Mouse (Mus musculus): ENCODE data around the gene Ergic3. TPM values are rescaled to one million over a fixed set of nuclear protein-coding genes. Genes with fewer than 3 reads are reported as not detected.
A peak's percentile ranks its signal among the peaks of the same experiment; 100 is the strongest.

Ergic3 gene
- total RNA-seq, 2 experiments from 2014 or later: 100 to 160 TPM

GRCm38 (mm10) chr2:156052816-156053215 is 45.0 kb downstream of the Ergic3 start, which contains the start of gene Fer1l4:
Gene Fer1l4, minus strand, starts transcription at chr2:156052947.
- no peak for ATAC-seq (replicated peaks; ENCODE audit: low FRiP score, low TSS enrichment, poor library complexity, severe bottlenecking)

DNA sequence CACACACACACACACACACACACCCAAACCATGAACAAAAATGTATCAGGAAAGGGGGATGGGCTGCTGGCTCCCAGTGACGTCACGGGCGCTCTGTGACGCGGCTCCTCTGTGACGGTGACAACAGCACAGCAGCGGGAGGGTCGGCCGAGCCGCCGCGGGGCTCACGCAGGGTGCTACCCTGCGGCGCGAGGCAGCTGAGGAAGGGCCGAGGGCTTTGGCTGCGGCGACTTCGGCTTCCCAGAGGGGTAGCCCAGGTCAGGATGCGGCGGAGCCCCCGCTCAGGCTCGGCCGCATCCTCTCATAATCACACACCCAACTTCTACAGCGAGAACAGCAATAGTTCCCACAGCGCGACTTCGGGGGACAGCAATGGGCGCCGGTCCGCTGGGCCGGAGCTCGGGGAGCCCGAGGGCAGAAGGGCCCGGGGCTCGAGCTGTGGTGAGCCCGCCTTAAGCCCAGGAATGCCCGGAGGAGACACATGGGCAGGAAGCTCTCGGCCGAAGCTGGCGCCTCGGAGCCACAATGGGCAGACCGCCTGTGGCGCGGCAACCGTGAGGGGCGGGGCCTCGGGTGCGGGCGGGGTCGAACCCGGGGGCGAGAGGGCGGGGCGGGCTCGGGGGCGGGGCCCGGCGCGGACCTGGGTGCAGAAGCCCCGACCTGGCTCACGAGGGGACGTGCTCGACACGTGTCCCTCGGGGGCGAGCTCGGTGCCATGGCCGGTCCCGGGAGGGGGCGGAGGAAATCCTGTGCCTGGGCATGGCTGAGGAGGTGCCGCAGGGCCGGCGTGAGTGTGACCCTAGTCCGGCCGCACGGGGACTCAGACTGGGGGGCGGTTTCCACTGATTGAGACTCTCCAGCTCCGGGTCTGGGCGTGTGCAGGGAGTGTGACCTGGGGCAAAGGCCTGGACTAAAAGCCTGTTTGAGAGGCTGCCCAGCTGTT is 57.5 kb downstream of the Ergic3 start, which contains the start of gene Spag4:
Gene Spag4 (plus strand): TSS at position 77 of the 943 bp plus-strand sequence.
- peak; percentile 72 for ATAC-seq (replicated peaks; ENCODE audit: low FRiP score, low TSS enrichment, poor library complexity, severe bottlenecking)

- no peak for ATAC-seq (replicated peaks; ENCODE audit: low FRiP score, low TSS enrichment, poor library complexity, severe bottlenecking)
These were observed 58.3 kb downstream of the Ergic3 start for GRCm38 (mm10) chr2:156066126-156066525.

Other genes starting within 250 kb of the Ergic3 start
- gene Mmp24, start 232.7 kb upstream of the Ergic3 start, total RNA-seq (2014; fragmentation: Nextera tagmentation): not detected in 2 replicates
- gene Mmp24, start 232.7 kb upstream of the Ergic3 start, total RNA-seq (2017): 0.05 TPM in 1 of 2 replicates, not detected in the other
- 9.0 and 9.9 TPM in 2 replicates for gene BC029722, start 188.6 kb upstream of the Ergic3 start, total RNA-seq (2014; fragmentation: Nextera tagmentation)
- 4.4 and 10.3 TPM in 2 replicates for gene BC029722, start 188.6 kb upstream of the Ergic3 start, total RNA-seq (2017)
- gene Eif6, start 181.1 kb upstream of the Ergic3 start, total RNA-seq (2014; fragmentation: Nextera tagmentation): 234 and 280 TPM in 2 replicates
- gene Eif6, start 181.1 kb upstream of the Ergic3 start, total RNA-seq (2017): 50.6 and 110 TPM in 2 replicates
- gene Fam83c, start 173.2 kb upstream of the Ergic3 start, total RNA-seq (2014; fragmentation: Nextera tagmentation): not detected in 2 replicates
- gene Fam83c, start 173.2 kb upstream of the Ergic3 start, total RNA-seq (2017): not detected in 2 replicates
- 33.6 and 42.4 TPM in 2 replicates for gene Uqcc1, start 77.7 kb upstream of the Ergic3 start, total RNA-seq (2014; fragmentation: Nextera tagmentation)
- gene Uqcc1, start 77.7 kb upstream of the Ergic3 start, total RNA-seq (2017): 63.6 and 72.4 TPM in 2 replicates
- gene Gm15557, start 67.3 kb upstream of the Ergic3 start, total RNA-seq (2014; fragmentation: Nextera tagmentation): not detected in 2 replicates
- not detected in 2 replicates for gene Gm15557, start 67.3 kb upstream of the Ergic3 start, total RNA-seq (2017)
- gene Gdf5, start 62.7 kb upstream of the Ergic3 start, total RNA-seq (2014; fragmentation: Nextera tagmentation): not detected in 2 replicates
- not detected in 2 replicates for gene Gdf5, start 62.7 kb upstream of the Ergic3 start, total RNA-seq (2017)
- gene Cep250, start 51.6 kb upstream of the Ergic3 start, total RNA-seq (2014; fragmentation: Nextera tagmentation): 22.0 and 26.1 TPM in 2 replicates
- 23.9 and 27.9 TPM in 2 replicates for gene Cep250, start 51.6 kb upstream of the Ergic3 start, total RNA-seq (2017)
- gene 6430550D23Rik, start 68 bp upstream of the Ergic3 start, total RNA-seq (2014; fragmentation: Nextera tagmentation): 0.37 and 1.3 TPM in 2 replicates
- 7.0 TPM in 1 of 2 replicates, not detected in the other for gene 6430550D23Rik, start 68 bp upstream of the Ergic3 start, total RNA-seq (2017)
- not detected in 2 replicates for gene Fer1l4, start 44.9 kb downstream of the Ergic3 start, total RNA-seq (2014; fragmentation: Nextera tagmentation)
- not detected in 2 replicates for gene Fer1l4, start 44.9 kb downstream of the Ergic3 start, total RNA-seq (2017)
- 1.6 and 5.0 TPM in 2 replicates for gene Spag4, start 57.1 kb downstream of the Ergic3 start, total RNA-seq (2014; fragmentation: Nextera tagmentation)
- gene Spag4, start 57.1 kb downstream of the Ergic3 start, total RNA-seq (2017): 1.8 TPM in 1 of 2 replicates, not detected in the other
- gene Cpne1, start 103.9 kb downstream of the Ergic3 start, total RNA-seq (2014; fragmentation: Nextera tagmentation): 28.7 and 29.6 TPM in 2 replicates
- 15.0 and 19.9 TPM in 2 replicates for gene Cpne1, start 103.9 kb downstream of the Ergic3 start, total RNA-seq (2017)
- gene Rbm12, start 103.9 kb downstream of the Ergic3 start, total RNA-seq (2014; fragmentation: Nextera tagmentation): 57.8 and 58.4 TPM in 2 replicates
- gene Rbm12, start 103.9 kb downstream of the Ergic3 start, total RNA-seq (2017): 48.4 and 48.5 TPM in 2 replicates
- 9.2 and 16.3 TPM in 2 replicates for gene Gm28036, start 119.0 kb downstream of the Ergic3 start, total RNA-seq (2014; fragmentation: Nextera tagmentation)
- 30.6 and 54.8 TPM in 2 replicates for gene Gm28036, start 119.0 kb downstream of the Ergic3 start, total RNA-seq (2017)
- 197 and 326 TPM in 2 replicates for gene Romo1, start 136.0 kb downstream of the Ergic3 start, total RNA-seq (2014; fragmentation: Nextera tagmentation)
- gene Romo1, start 136.0 kb downstream of the Ergic3 start, total RNA-seq (2017): 12.3 and 18.2 TPM in 2 replicates
- gene Nfs1, start 136.1 kb downstream of the Ergic3 start, total RNA-seq (2014; fragmentation: Nextera tagmentation): 82.6 and 85.5 TPM in 2 replicates
- gene Nfs1, start 136.1 kb downstream of the Ergic3 start, total RNA-seq (2017): 58.6 and 61.5 TPM in 2 replicates
- gene Rbm39, start 172.2 kb downstream of the Ergic3 start, total RNA-seq (2014; fragmentation: Nextera tagmentation): 370 and 390 TPM in 2 replicates
- gene Rbm39, start 172.2 kb downstream of the Ergic3 start, total RNA-seq (2017): 690 and 765 TPM in 2 replicates
- gene Phf20, start 188.4 kb downstream of the Ergic3 start, total RNA-seq (2014; fragmentation: Nextera tagmentation): 29.2 and 31.5 TPM in 2 replicates
- gene Phf20, start 188.4 kb downstream of the Ergic3 start, total RNA-seq (2017): 56.1 and 84.1 TPM in 2 replicates

Data from megakaryocyte-erythroid progenitor cell, adult 5-6 weeks (primary cell).